Mouse (Mus musculus): ENCODE results near the gene Dph6. TPM values are rescaled to one million over a fixed set of nuclear protein-coding genes. Genes with fewer than 3 reads are reported as not detected.
"Not testable (repeated sequence)": the region's sequence is repeated elsewhere in the genome, so short reads cannot be mapped to it uniquely, and the experiment has no call there.

Gene Dph6
- polyA plus RNA-seq, 1 experiment from 2014 or later = 20.6 TPM

GRCm38 (mm10) chr2:114621781-114622549, 32.8 kb downstream of the Dph6 start:
- peak; percentile 82 for ATAC-seq (replicated peaks)
- H3K27ac ChIP-seq (replicated peaks) = peak overlapping the region; percentile 82

GRCm38 (mm10) chr2:114611576-114611975, 43.2 kb downstream of the Dph6 start:
- 12% methylated on average over 2 of the region's 2 CpGs for WGBS
- ATAC-seq (replicated peaks) = peak; percentile 84
- Histone ChIP-seq H3K27me3 (no peaks in the 10 kb centered on the region), H3K4me1 (peaks cover 10% of the 10 kb centered on the region), H3K36me3 (no peaks in the 10 kb centered on the region), H3K9me3 (no peaks in the 10 kb centered on the region), H3K4me3 (no peak overlapping the region), H3K4me2 (replicated peaks) (no peak overlapping the region), H3K9ac (replicated peaks) (no peak overlapping the region), H3K27ac (replicated peaks) (peak overlapping the region; percentile 31; the same call in 1 of the 2 replicates)

More at GRCm38 (mm10) chr2:114621781-114622549, 32.8 kb downstream of the Dph6 start:
- H3K9me3 ChIP-seq = no peaks in the 10 kb centered on the region
- no peaks in the 10 kb centered on the region for H3K36me3 ChIP-seq
- no peak overlapping the region for H3K4me2 ChIP-seq (replicated peaks)
- H3K4me1 ChIP-seq = peaks cover 40% of the 10 kb centered on the region
- 11% methylated on average over 5 of the region's 5 CpGs for WGBS
- H3K27me3 ChIP-seq = no peaks in the 10 kb centered on the region
- H3K9ac ChIP-seq (replicated peaks) = no peak overlapping the region
- no peak overlapping the region for H3K4me3 ChIP-seq

GRCm38 (mm10) chr2:114610110-114610509, 44.7 kb downstream of the Dph6 start:
- Histone ChIP-seq H3K4me2 (replicated peaks) (no peak overlapping the region), H3K9me3 (no peaks in the 10 kb centered on the region), H3K36me3 (no peaks in the 10 kb centered on the region), H3K4me1 (peaks cover 10% of the 10 kb centered on the region), H3K9ac (replicated peaks) (no peak overlapping the region), H3K4me3 (no peak overlapping the region), H3K27me3 (no peaks in the 10 kb centered on the region), H3K27ac (replicated peaks) (peak overlapping the region; percentile 53; the same call in 1 of the 2 replicates)
- ATAC-seq (replicated peaks) = peak; percentile 71
- 4% methylated on average over 2 of the region's 2 CpGs for WGBS

GRCm38 (mm10) chr2:114605202-114605601, 49.6 kb downstream of the Dph6 start:
- H3K9me3 ChIP-seq; H3K4me1 ChIP-seq; H3K9ac ChIP-seq (replicated peaks); H3K4me3 ChIP-seq; H3K4me2 ChIP-seq (replicated peaks); H3K36me3 ChIP-seq; ATAC-seq (replicated peaks); H3K27ac ChIP-seq (replicated peaks); H3K27me3 ChIP-seq: not testable (repeated sequence)

GRCm38 (mm10) chr2:114601174-114601573, 53.6 kb downstream of the Dph6 start:
- Histone ChIP-seq H3K4me1 (no peaks in the 10 kb centered on the region), H3K9ac (replicated peaks) (no peak overlapping the region)
- no peak for ATAC-seq (replicated peaks)

GRCm38 (mm10) chr2:114599793-114600192, 55.0 kb downstream of the Dph6 start:
- Histone ChIP-seq H3K36me3 (no peaks in the 10 kb centered on the region), H3K9me3 (no peaks in the 10 kb centered on the region), H3K9ac (replicated peaks) (no peak overlapping the region), H3K4me1 (no peaks in the 10 kb centered on the region), H3K4me2 (replicated peaks) (no peak overlapping the region), H3K27ac (replicated peaks) (no peak overlapping the region), H3K27me3 (no peaks in the 10 kb centered on the region), H3K4me3 (no peak overlapping the region)
- WGBS = 80% methylated on average over 2 of the region's 2 CpGs
- ATAC-seq (replicated peaks) = no peak

More at GRCm38 (mm10) chr2:114601174-114601573, 53.6 kb downstream of the Dph6 start:
- Histone ChIP-seq H3K36me3 (no peaks in the 10 kb centered on the region), H3K4me2 (replicated peaks) (no peak overlapping the region), H3K9me3 (no peaks in the 10 kb centered on the region), H3K27me3 (no peaks in the 10 kb centered on the region), H3K27ac (replicated peaks) (no peak overlapping the region), H3K4me3 (no peak overlapping the region)
- 93% methylated on average over 3 of the region's 3 CpGs for WGBS

- Histone ChIP-seq H3K36me3 (no peaks in the 10 kb centered on the region), H3K4me2 (replicated peaks) (no peak overlapping the region), H3K4me1 (no peaks in the 10 kb centered on the region), H3K27me3 (no peaks in the 10 kb centered on the region), H3K4me3 (no peak overlapping the region), H3K27ac (replicated peaks) (no peak overlapping the region), H3K9me3 (no peaks in the 10 kb centered on the region), H3K9ac (replicated peaks) (no peak overlapping the region)
- ATAC-seq (replicated peaks) = no peak
- 95% methylated on average over 5 of the region's 5 CpGs for WGBS
Observed at GRCm38 (mm10) chr2:114593393-114593792, 61.4 kb downstream of the Dph6 start.

GRCm38 (mm10) chr2:114580714-114581113, 74.0 kb downstream of the Dph6 start:
- no peak for ATAC-seq (replicated peaks)
- no peak overlapping the region for H3K4me3 ChIP-seq
- no peak overlapping the region for H3K27ac ChIP-seq (replicated peaks)
- H3K9ac ChIP-seq (replicated peaks) = no peak overlapping the region
- H3K4me2 ChIP-seq (replicated peaks) = no peak overlapping the region
- no peaks in the 10 kb centered on the region for H3K36me3 ChIP-seq
- 88% methylated on average over 2 of the region's 2 CpGs for WGBS
- H3K4me1 ChIP-seq = no peaks in the 10 kb centered on the region
- no peaks in the 10 kb centered on the region for H3K9me3 ChIP-seq
- no peaks in the 10 kb centered on the region for H3K27me3 ChIP-seq

GRCm38 (mm10) chr2:114543000-114543622, 111.7 kb downstream of the Dph6 start:
- 88% methylated on average over 2 of the region's 2 CpGs for WGBS
- H3K4me3 ChIP-seq = no peak overlapping the region
- no peak for ATAC-seq (replicated peaks)

GRCm38 (mm10) chr2:114542325-114542724, 112.4 kb downstream of the Dph6 start:
- no peak for ATAC-seq (replicated peaks)
- 17% methylated on average over 2 of the region's 2 CpGs for WGBS

More at GRCm38 (mm10) chr2:114543000-114543622, 111.7 kb downstream of the Dph6 start:
- Histone ChIP-seq H3K27ac (replicated peaks) (no peak overlapping the region), H3K9ac (replicated peaks) (no peak overlapping the region), H3K4me1 (0 out of 2 replicates have a peak, but pooled peaks cover 6% of the 10 kb centered on the region), H3K4me2 (replicated peaks) (no peak overlapping the region), H3K9me3 (no peaks in the 10 kb centered on the region), H3K36me3 (no peaks in the 10 kb centered on the region), H3K27me3 (no peaks in the 10 kb centered on the region)

GRCm38 (mm10) chr2:114540416-114540815, 114.3 kb downstream of the Dph6 start:
- no peaks in the 10 kb centered on the region for H3K27me3 ChIP-seq
- H3K4me2 ChIP-seq (replicated peaks) = no peak overlapping the region
- H3K4me1 ChIP-seq = 0 out of 2 replicates have a peak, but pooled peaks cover 6% of the 10 kb centered on the region
- ATAC-seq (replicated peaks) = no peak
- H3K9ac ChIP-seq (replicated peaks) = no peak overlapping the region
- no peak overlapping the region for H3K4me3 ChIP-seq
- WGBS = 81% methylated on average over 6 of the region's 6 CpGs
- no peaks in the 10 kb centered on the region for H3K36me3 ChIP-seq
- no peak overlapping the region for H3K27ac ChIP-seq (replicated peaks)
- no peaks in the 10 kb centered on the region for H3K9me3 ChIP-seq

More at GRCm38 (mm10) chr2:114542325-114542724, 112.4 kb downstream of the Dph6 start:
- Histone ChIP-seq H3K27me3 (no peaks in the 10 kb centered on the region), H3K4me3 (no peak overlapping the region), H3K9me3 (no peaks in the 10 kb centered on the region), H3K9ac (replicated peaks) (no peak overlapping the region), H3K36me3 (no peaks in the 10 kb centered on the region), H3K27ac (replicated peaks) (no peak overlapping the region), H3K4me2 (replicated peaks) (no peak overlapping the region), H3K4me1 (0 out of 2 replicates have a peak, but pooled peaks cover 6% of the 10 kb centered on the region)

- 69% methylated on average over 1 of the region's 1 CpGs for WGBS
- Histone ChIP-seq H3K4me3 (no peak overlapping the region), H3K4me2 (replicated peaks) (no peak overlapping the region), H3K36me3 (no peaks in the 10 kb centered on the region), H3K4me1 (no peaks in the 10 kb centered on the region), H3K9ac (replicated peaks) (no peak overlapping the region), H3K27ac (replicated peaks) (no peak overlapping the region), H3K9me3 (no peaks in the 10 kb centered on the region), H3K27me3 (no peaks in the 10 kb centered on the region)
- ATAC-seq (replicated peaks) = no peak
Observed at GRCm38 (mm10) chr2:114536032-114536431, 118.7 kb downstream of the Dph6 start.

Data from forebrain, embryonic 15.5 days (tissue).